Mouse (Mus musculus) limb, embryonic 10.5 days (tissue): ENCODE data around the gene Pias4. TPM values are rescaled to one million over a fixed set of nuclear protein-coding genes. Genes with fewer than 3 reads are reported as not detected.

Experiments
- DNase-seq: peaks from one replicate; pipeline ENCODE4 v3.0.0-alpha.2; 2017; ENCODE audit warnings: low spot score
- H3K27ac ChIP-seq: fragments of 300-500 bp; sonication (generic); 2 replicates; pipeline ENCODE4 v1.5.1; 2016; ENCODE audit warnings: mild to moderate bottlenecking
- H3K27me3 ChIP-seq: fragments of 300-500 bp; sonication (generic); 2 replicates; pipeline ENCODE4 v1.6.1; 2016; ENCODE audit warnings: low read depth, mild to moderate bottlenecking; ENCODE audit not compliant: poor library complexity, severe bottlenecking
- H3K36me3 ChIP-seq: fragments of 300-500 bp; sonication (generic); 2 replicates; pipeline ENCODE4 v1.6.1; 2016; ENCODE audit warnings: mild to moderate bottlenecking, moderate library complexity
- H3K4me1 ChIP-seq: fragments of 300-500 bp; sonication (generic); 2 replicates; pipeline ENCODE4 v1.6.1; 2016
- H3K4me3 ChIP-seq: fragments of 300-500 bp; sonication (generic); 2 replicates; pipeline ENCODE4 v1.5.1; 2016; ENCODE audit warnings: mild to moderate bottlenecking, moderate library complexity
- H3K9me3 ChIP-seq: fragments of 300-500 bp; sonication (generic); replicated peaks from 2 replicates; pipeline ENCODE4 v1.6.1; 2016; ENCODE audit warnings: mild to moderate bottlenecking
- WGBS: fragments of 180-500 bp; shearing (Covaris S2); methylation state at CpG from one replicate; pipeline ENCODE4 v1.1.7; 2016; 5-methylcytosine and 5-hydroxymethylcytosine counted together
- polyA plus RNA-seq: library from polyadenylated mRNA; unstranded; fragments of >200 nt; fragmentation: Nextera tagmentation; extraction: Ambion mirVana; gene quantifications from 2 replicates; pipeline ENCODE4 v1.2.1, GENCODE M21; 2016

Pias4 gene
- polyA plus RNA-seq, 1 experiment from 2014 or later, result 73.6 TPM

DNA sequence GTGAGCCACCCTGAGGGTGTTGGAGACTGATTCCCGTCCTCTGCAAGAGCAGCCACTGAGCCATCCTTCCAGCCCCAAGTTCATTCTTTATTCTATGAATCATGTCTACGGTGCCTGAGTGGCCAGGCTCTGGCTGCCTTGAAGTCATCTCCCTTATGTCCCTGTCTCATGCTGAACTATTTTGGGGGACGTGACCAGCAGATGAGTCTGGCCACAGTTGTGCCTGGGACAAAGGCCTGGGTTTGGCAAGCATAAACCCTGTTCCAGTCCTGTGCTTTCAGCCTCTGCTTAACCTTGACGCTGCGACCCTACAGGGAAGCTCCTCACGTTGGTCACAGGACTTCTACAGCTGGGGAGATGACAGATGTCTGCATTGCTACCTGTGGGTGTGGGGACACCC, 29.6 kb upstream of the Pias4 start:
- Histone ChIP-seq H3K4me3 (no peak overlapping the region), H3K4me1 (peaks cover 20% of the 10 kb centered on the region), H3K36me3 (no peaks in the 10 kb centered on the region), H3K27me3 (peaks cover 68% of the 10 kb centered on the region), H3K27ac (no peak overlapping the region), H3K9me3 (no peaks in the 10 kb centered on the region)
- 51% methylated on average over 6 of the region's 6 CpGs for WGBS
- no peak for DNase-seq

DNA sequence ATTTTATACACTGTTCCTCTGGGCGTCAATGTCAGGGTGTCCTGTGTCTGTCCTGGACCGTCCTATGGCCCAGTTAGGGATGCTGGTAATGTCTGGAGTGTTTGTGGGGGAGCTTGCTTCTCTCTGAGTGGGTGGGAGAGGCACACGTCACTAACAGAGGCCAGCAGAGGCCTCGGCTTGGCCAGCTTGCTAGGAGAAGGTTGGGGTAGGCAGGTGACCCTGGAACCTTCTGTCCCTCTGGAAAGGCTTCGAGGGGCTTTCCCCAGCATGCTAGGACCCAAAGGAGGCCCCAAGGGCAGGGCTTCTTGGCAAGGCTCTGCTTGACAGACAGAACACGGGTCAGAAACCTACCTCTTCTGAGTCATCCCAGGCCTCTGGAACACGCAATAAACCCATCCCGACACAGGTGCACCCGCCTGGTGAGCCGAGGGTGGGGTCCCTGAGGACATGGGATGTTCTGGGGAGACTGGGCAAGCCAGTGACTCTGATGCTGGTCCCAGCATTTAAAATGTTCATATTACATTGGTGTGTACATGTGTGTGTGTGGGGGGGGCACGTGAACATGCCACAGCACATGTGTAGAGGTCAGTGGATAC, 28.8 kb upstream of the Pias4 start:
- WGBS, result 68% methylated on average over 11 of the region's 11 CpGs

DNA sequence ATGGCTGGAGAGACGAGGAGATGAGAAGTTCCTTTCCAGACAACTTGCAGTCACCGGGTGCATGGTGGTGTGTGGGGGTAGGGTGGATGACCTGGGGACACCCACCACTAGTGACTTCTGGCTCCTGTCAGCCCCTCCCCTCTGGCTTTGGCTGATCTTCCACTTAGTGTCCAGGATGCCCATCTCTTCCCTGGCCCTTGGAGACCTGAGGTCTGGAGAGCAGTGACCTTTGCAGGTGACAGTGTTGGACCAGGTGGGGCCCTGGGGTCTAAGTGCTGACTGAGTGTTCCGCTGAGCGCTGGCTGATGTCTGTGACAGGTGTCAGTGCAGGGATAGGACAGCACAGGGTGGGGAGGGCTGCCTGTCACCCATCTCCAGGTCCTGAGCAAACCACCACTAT, 27.6 kb upstream of the Pias4 start:
- H3K4me3 ChIP-seq, result no peak overlapping the region
- no peak for DNase-seq
- no peaks in the 10 kb centered on the region for H3K9me3 ChIP-seq
- peaks cover 61% of the 10 kb centered on the region for H3K27me3 ChIP-seq
- WGBS, result 68% methylated on average over 4 of the region's 4 CpGs
- peaks cover 32% of the 10 kb centered on the region for H3K4me1 ChIP-seq
- no peak overlapping the region for H3K27ac ChIP-seq
- H3K36me3 ChIP-seq, result peaks cover 11% of the 10 kb centered on the region

More for the DNA sequence above, 28.8 kb upstream of the Pias4 start:
- H3K4me3 ChIP-seq, result no peak overlapping the region
- no peaks in the 10 kb centered on the region for H3K9me3 ChIP-seq
- DNase-seq, result no peak
- H3K27me3 ChIP-seq, result peaks cover 68% of the 10 kb centered on the region
- no peaks in the 10 kb centered on the region for H3K36me3 ChIP-seq
- H3K27ac ChIP-seq, result no peak overlapping the region
- H3K4me1 ChIP-seq, result peaks cover 28% of the 10 kb centered on the region

DNA sequence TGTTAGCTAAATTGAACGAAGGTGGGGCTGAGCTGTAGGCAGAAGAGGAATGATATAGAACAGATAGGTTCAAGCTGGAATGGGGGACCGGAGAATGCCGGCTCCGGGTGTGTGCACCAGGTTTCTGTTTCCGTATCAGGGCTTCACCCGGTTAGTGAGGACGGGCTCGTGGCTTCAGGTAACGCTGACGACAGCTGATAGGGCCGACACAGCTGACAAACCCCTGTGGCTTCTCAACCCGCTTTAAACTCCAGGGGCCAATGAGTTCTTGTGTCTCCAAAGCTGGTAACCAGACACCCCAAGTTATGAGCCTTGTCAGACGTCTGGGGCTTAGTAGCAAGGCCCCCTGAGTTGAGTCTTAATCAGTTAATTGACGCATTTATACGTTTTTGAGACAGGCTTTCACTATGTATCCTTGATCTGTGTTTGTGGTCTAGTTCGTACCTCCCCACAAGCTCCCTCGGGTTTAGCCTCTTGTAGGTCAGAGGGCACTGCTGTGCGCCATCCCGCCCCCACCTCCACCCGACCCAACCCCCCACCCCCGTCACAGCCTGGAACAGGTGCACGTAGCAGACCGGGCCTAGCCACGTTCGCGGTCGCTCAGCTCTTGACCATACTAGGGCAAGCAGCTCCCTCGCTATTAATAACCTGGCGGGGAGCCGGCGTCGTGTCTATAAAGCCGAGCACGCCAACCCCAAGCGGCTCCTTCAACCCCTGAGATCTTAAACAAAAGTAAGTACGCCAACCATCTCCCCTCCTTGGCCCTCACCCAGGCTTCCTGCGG, 26.5 kb upstream of the Pias4 start:
- WGBS, result 22% methylated on average over 37 of the region's 37 CpGs
- Histone ChIP-seq H3K27ac (no peak overlapping the region), H3K27me3 (peaks cover 51% of the 10 kb centered on the region)

DNA sequence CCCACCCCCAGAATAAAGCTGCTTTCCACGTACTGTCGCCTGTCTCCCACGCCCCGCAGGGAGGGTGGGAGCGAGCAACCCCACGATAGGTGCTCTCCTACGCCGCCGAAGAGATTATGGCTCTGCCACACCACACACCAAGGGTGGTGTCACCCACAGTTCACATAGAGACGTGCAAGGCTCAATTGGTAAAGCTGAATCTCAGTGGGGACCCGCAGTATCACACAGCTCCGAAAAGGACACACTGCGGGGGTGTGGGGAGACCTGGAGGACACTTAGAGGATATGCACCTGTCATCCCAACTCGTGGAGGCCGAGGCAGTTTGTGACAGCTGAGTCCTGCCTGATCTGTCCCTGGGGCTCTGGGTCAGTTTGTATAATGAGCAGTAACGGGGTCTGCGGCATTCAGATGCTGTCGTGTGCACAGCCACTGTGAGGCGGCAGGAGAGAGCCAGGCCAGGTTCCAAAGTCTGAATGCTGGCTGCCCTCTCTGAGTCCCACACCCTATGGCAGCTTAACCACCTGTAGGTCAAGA, 25.3 kb upstream of the Pias4 start:
- WGBS, result 7% methylated on average over 19 of the region's 19 CpGs
- peaks cover 50% of the 10 kb centered on the region for H3K27me3 ChIP-seq
- peaks cover 32% of the 10 kb centered on the region for H3K4me1 ChIP-seq
- peak; percentile 57 for DNase-seq
- H3K36me3 ChIP-seq, result peaks cover 29% of the 10 kb centered on the region
- no peaks in the 10 kb centered on the region for H3K9me3 ChIP-seq
- peak overlapping the region; percentile 90 for H3K27ac ChIP-seq
- peak overlapping the region; percentile 66 for H3K4me3 ChIP-seq

More for the DNA sequence above, 26.5 kb upstream of the Pias4 start:
- no peak for DNase-seq
- peaks cover 19% of the 10 kb centered on the region for H3K36me3 ChIP-seq
- peaks cover 32% of the 10 kb centered on the region for H3K4me1 ChIP-seq
- H3K9me3 ChIP-seq, result no peaks in the 10 kb centered on the region
- peak overlapping the region; percentile 13; the same call in 1 of the 2 replicates for H3K4me3 ChIP-seq

- Histone ChIP-seq H3K4me1 (peaks cover 32% of the 10 kb centered on the region), H3K27me3 (peaks cover 47% of the 10 kb centered on the region), H3K27ac (peak overlapping the region; percentile 90), H3K36me3 (peaks cover 35% of the 10 kb centered on the region), H3K4me3 (peak overlapping the region; percentile 66), H3K9me3 (no peaks in the 10 kb centered on the region)
- DNase-seq, result peak; percentile 82
- under 1% methylated on average over 93 of the region's 93 CpGs for WGBS
Observed at GRCm38 (mm10) chr10:81192270-81192967, 24.7 kb upstream of the Pias4 start.

DNA sequence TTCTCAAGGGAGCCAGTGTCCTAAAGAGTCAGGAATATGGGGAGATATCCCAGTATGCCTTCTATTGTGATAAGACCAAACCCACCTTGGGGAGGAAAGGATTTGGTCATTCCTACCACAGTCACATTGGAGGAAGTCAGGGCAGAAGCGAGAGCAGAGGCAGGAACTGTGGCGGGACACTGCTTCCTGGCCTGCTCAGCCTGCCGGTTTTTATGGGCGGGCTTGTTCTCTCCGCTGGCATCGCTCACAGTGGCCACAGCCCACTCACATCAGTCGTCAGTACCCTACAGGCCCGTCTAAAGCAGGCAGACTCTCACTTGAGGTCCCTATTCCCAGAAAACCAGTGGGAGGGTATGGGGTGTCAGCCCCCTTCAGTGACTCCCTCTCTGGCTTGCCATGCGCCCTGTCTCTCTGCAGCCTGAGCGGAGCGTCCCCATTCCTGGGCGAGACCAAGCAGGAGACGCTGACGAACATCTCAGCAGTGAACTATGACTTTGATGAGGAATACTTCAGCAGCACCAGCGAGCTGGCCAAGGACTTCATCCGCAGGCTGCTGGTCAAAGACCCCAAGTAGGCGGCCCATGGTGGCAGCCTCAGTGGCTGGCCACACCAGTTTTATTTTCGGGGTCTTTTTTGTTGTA, 23.7 kb upstream of the Pias4 start:
- peak overlapping the region; percentile 90; the same call in 1 of the 2 replicates for H3K27ac ChIP-seq
- peak overlapping the region; percentile 66 for H3K4me3 ChIP-seq
- 89% methylated on average over 18 of the region's 18 CpGs for WGBS
- DNase-seq, result no peak
- peaks cover 32% of the 10 kb centered on the region for H3K4me1 ChIP-seq
- no peaks in the 10 kb centered on the region for H3K9me3 ChIP-seq
- peaks cover 37% of the 10 kb centered on the region for H3K27me3 ChIP-seq
- H3K36me3 ChIP-seq, result peaks cover 44% of the 10 kb centered on the region

DNA sequence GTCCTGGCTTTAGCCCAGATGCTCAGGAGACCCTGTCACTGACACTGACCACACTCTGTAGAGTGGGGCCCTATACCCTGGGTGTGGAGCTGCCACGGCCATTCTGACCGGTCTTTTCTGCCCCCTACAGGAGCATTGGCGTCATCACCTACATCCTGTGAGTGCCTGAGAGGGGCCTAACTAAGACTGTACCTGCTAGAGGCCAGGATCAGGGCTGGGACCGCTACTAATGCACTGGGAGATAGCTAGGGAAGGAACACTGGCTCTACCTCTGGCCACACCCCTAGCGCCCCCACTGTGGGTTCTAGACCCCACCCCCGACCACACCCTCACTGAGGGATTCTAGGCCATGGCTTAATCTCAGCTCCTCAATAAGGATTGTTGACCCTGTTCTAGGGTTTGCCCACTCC, 23.2 kb upstream of the Pias4 start:
- H3K4me3 ChIP-seq, result no peak overlapping the region
- peaks cover 32% of the 10 kb centered on the region for H3K27me3 ChIP-seq
- 80% methylated on average over 6 of the region's 6 CpGs for WGBS
- peak overlapping the region; percentile 16; the same call in 1 of the 2 replicates for H3K27ac ChIP-seq
- no peaks in the 10 kb centered on the region for H3K9me3 ChIP-seq
- DNase-seq, result no peak
- H3K4me1 ChIP-seq, result peaks cover 32% of the 10 kb centered on the region
- peaks cover 47% of the 10 kb centered on the region for H3K36me3 ChIP-seq

DNA sequence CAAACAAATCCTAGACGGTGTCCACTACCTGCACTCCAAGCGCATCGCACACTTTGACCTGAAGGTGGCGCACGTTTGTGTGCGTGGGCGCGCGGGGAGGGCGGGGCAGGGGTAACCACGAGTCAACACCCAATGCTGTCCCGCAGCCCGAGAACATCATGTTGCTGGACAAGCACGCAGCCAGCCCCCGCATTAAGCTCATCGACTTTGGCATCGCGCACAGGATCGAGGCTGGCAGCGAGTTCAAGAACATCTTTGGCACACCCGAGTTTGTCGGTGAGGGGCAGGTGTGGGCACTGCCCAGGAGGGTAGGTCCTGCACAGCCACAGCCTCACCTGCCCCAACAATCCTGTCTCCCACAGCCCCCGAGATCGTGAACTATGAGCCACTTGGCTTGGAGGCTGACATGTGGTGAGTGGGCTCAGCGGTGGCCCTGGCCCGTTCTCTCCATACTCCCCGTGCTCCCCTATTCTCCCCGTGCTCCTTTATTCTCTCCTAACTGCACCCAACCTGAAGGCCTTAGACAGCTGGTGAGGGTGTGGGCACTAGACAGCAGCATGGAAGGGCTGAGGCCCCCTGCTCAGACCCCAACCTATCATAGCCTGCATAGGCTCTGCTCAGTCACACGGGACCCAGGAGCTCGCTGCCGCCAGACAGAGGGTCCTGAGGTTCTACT, 22.7 kb upstream of the Pias4 start:
- Histone ChIP-seq H3K9me3 (no peaks in the 10 kb centered on the region), H3K36me3 (peaks cover 51% of the 10 kb centered on the region), H3K27ac (no peak overlapping the region), H3K4me3 (no peak overlapping the region), H3K4me1 (peaks cover 32% of the 10 kb centered on the region), H3K27me3 (peaks cover 26% of the 10 kb centered on the region)
- DNase-seq, result peak; percentile 48
- 71% methylated on average over 31 of the region's 31 CpGs for WGBS

DNA sequence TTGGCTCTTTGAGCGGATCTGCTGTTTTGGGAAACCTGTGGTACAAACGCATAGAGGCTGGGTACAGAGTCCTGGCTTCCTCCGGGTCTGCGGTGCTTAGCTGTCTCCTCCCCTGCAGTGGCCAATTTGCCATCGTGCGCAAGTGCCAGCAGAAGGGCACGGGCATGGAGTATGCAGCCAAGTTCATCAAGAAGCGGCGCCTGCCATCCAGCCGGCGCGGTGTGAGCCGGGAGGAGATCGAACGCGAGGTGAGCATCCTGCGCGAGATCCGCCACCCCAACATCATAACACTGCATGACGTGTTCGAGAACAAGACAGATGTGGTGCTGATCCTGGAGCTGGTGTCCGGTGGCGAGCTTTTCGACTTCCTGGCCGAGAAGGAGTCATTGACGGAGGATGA, 22.1 kb upstream of the Pias4 start:
- Histone ChIP-seq H3K4me3 (no peak overlapping the region), H3K4me1 (peaks cover 33% of the 10 kb centered on the region), H3K36me3 (peaks cover 57% of the 10 kb centered on the region), H3K27ac (no peak overlapping the region), H3K9me3 (no peaks in the 10 kb centered on the region), H3K27me3 (peaks cover 21% of the 10 kb centered on the region)
- no peak for DNase-seq
- WGBS, result 81% methylated on average over 26 of the region's 26 CpGs

- Histone ChIP-seq H3K9me3 (no peaks in the 10 kb centered on the region), H3K27ac (no peak overlapping the region), H3K4me3 (0 out of 2 replicates have a peak overlapping the region, but pooled peaks have one; percentile 4), H3K36me3 (peaks cover 73% of the 10 kb centered on the region), H3K4me1 (peaks cover 28% of the 10 kb centered on the region), H3K27me3 (no peaks in the 10 kb centered on the region)
- DNase-seq, result no peak
- 91% methylated on average over 9 of the region's 9 CpGs for WGBS
Observed at GRCm38 (mm10) chr10:81187161-81187560, 19.4 kb upstream of the Pias4 start.

GRCm38 (mm10) chr10:81184765-81185164, 17.0 kb upstream of the Pias4 start:
- 0 out of 2 replicates have a peak overlapping the region, but pooled peaks have one; percentile 1 for H3K4me3 ChIP-seq
- H3K36me3 ChIP-seq, result peaks cover 81% of the 10 kb centered on the region
- DNase-seq, result no peak
- H3K4me1 ChIP-seq, result peaks cover 36% of the 10 kb centered on the region
- H3K27me3 ChIP-seq, result no peaks in the 10 kb centered on the region
- no peaks in the 10 kb centered on the region for H3K9me3 ChIP-seq
- no peak overlapping the region for H3K27ac ChIP-seq
- WGBS, result 52% methylated on average over 4 of the region's 4 CpGs
